Mouse (Mus musculus) liver, adult 2 months (tissue): ENCODE data around the gene Bnc2.

Experiments used
- CTCF ChIP-seq: fragments of 200-500 bp; IDR thresholded peaks from 2 replicates; pipeline ENCODE4 v1.5.1; 2011; ENCODE audit warnings: low read depth, low read length, control low read depth
- POLR2A ChIP-seq: fragments of 200-500 bp; IDR thresholded peaks from 2 replicates; pipeline ENCODE4 v1.6.1; 2011; ENCODE audit warnings: low read length, control low read depth; ENCODE audit not compliant: insufficient read depth; ENCODE audit errors: extremely low read depth

- TF ChIP-seq POLR2A (no peak), CTCF (no peak)
These were observed 47.5 kb downstream of the Bnc2 start for GRCm38 (mm10) chr4:84627616-84628015.
